Mouse (Mus musculus): ENCODE results near the gene Elk3.
A peak's percentile ranks its signal among the peaks of the same experiment; 100 is the strongest.

DNA sequence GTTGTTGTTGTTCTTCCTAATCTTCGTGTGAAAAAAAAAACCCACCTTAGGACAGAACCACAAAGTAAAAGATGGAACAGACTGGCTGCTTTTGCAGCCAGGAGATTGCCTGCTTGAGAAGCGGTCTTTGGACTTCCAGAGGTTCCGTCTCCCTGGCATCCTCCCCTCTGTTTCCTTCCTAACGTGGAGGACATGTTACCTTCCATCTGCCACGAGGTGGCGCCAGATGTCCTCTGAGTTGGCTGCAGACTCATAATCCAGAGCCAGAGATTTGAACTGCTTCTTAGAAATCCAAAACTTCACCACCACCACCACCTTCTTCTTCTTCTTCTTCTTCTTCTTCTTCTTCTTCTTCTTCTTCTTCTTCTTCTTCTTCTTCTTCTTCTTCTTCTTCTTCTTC, 19.1 kb downstream of the Elk3 start:
- peak; percentile 69; the same call in 1 of the 2 replicates for TF ChIP-seq CTCF (IDR thresholded peaks at IDR 0.05; ENCODE audit: extremely low read depth, insufficient read depth, insufficient read length, insufficient replicate concordance)
- no peak for TF ChIP-seq POLR2A (IDR thresholded peaks at IDR 0.05; ENCODE audit: low read depth, low read length)
